Mouse (Mus musculus): ENCODE measurements around the gene Cntrob.

GRCm38 (mm10) chr11:69333922-69334321 lies 10.3 kb upstream of the Cntrob start:
- TF ChIP-seq UBTF (IDR thresholded peaks at IDR 0.05; ENCODE audit: borderline replicate concordance, insufficient read depth, low read depth, low read length) (no peak), MAX (IDR thresholded peaks at IDR 0.05; ENCODE audit: low read length) (no peak), USF1 (IDR thresholded peaks at IDR 0.05; ENCODE audit: low read depth, low read length) (peak; percentile 25), EP300 (IDR thresholded peaks at IDR 0.05; ENCODE audit: low read depth in 1 of 2, low read length in 2 of 2) (peak in 1 of 2 experiments; percentile 37; a peak in 1 of 4 replicates), CTCF (IDR thresholded peaks at IDR 0.05 in 2 of 3, conservative IDR thresholded peaks at IDR 0.05 in 1 of 3; ENCODE audit: control insufficient read depth in 1 of 3, insufficient read depth in 1 of 3, low read depth in 2 of 3, low read length in 3 of 3, poor library complexity in 1 of 3, severe bottlenecking in 1 of 3) (peak in 2 of 3 experiments; percentile 14 to 50; a peak in 2 of 6 replicates), POLR2AphosphoS2 (IDR thresholded peaks at IDR 0.05; ENCODE audit: low read length) (no peak)

Measured in MEL (cell line).